Mouse (Mus musculus) small intestine, adult 2 months (tissue): ENCODE measurements around the gene Hoxc5. TPM values are rescaled to one million over a fixed set of nuclear protein-coding genes. Genes with fewer than 3 reads are reported as not detected.

Source experiments
- H3K27ac ChIP-seq: fragments of 200-500 bp; 2 replicates; pipeline ENCODE4 v1.5.1; 2012; ENCODE audit warnings: low read depth, low read length, control low read depth, inconsistent platforms; ENCODE audit not compliant: insufficient read depth
- H3K27me3 ChIP-seq: fragments of 200-500 bp; 2 replicates; pipeline ENCODE4 v1.6.1; 2012; ENCODE audit warnings: mild to moderate bottlenecking, moderate library complexity, low read length, inconsistent platforms; ENCODE audit not compliant: control insufficient read depth, insufficient read depth
- H3K36me3 ChIP-seq: fragments of 200-500 bp; 2 replicates; pipeline ENCODE4 v1.6.1; 2012; ENCODE audit warnings: mild to moderate bottlenecking, low read length, control low read depth, inconsistent platforms; ENCODE audit not compliant: control insufficient read depth, insufficient read depth
- H3K4me1 ChIP-seq: fragments of 200-500 bp; 2 replicates; pipeline ENCODE4 v1.6.1; 2012; ENCODE audit warnings: low read length, inconsistent platforms, mixed read lengths; ENCODE audit not compliant: control insufficient read depth, insufficient read depth, insufficient read length
- H3K4me3 ChIP-seq: fragments of 200-500 bp; 2 replicates; pipeline ENCODE4 v1.5.1; 2012; ENCODE audit warnings: low read depth, mild to moderate bottlenecking, control low read depth, inconsistent platforms, low read length, moderate library complexity
- CTCF ChIP-seq: fragments of 200-500 bp; IDR thresholded peaks from 2 replicates; pipeline ENCODE4 v1.5.1; 2012; ENCODE audit warnings: low read depth, mild to moderate bottlenecking, control low read depth, inconsistent platforms, low read length, moderate library complexity, mixed read lengths; ENCODE audit not compliant: insufficient replicate concordance, insufficient read length; ENCODE audit errors: extremely low read depth
- POLR2A ChIP-seq: fragments of 200-500 bp; IDR thresholded peaks from 2 replicates; pipeline ENCODE4 v1.6.1; 2012; ENCODE audit warnings: low read depth, mild to moderate bottlenecking, control low read depth, inconsistent platforms, low read length, moderate library complexity
- WGBS: fragments of 180-500 bp; shearing (Covaris S2); methylation state at CpG from one replicate; pipeline ENCODE4 v1.1.7; 2018; 5-methylcytosine and 5-hydroxymethylcytosine counted together
- polyA plus RNA-seq: library from polyadenylated mRNA; depleted of rRNA; stranded (reverse); fragments of >200 nt; gene quantifications from 2 replicates; pipeline ENCODE4 v1.2.3, GENCODE M21; 2012

Gene Hoxc5
- polyA plus RNA-seq, 1 experiment: 1.7 TPM

DNA sequence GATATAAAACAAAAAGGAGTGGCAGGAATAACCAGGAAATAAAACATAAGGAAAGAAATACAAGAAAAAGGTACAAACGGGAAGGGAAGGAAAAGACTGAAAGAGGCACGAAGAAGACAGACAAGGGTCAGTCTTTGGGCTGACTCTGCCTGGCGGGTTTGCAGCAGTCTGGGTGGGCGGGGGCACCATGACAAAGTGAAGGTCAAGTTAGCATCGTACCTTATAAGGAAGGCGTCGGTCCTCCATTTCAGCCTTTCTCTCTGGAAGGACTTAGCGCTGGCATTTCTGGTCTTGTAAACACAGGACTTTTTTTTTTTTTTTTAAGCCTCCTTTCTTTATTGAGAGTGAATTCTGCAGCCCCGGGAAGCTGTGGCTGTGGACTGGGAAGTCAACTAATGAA, 20.0 kb upstream of the Hoxc5 start:
- H3K27ac ChIP-seq: no peak overlapping the region
- H3K4me1 ChIP-seq: 0 out of 2 replicates have a peak, but pooled peaks cover 2% of the 10 kb centered on the region
- no peak for TF ChIP-seq POLR2A
- H3K4me3 ChIP-seq: no peak overlapping the region
- peaks cover 80% of the 10 kb centered on the region for H3K27me3 ChIP-seq
- 7% methylated on average over 9 of the region's 9 CpGs for WGBS
- no peaks in the 10 kb centered on the region for H3K36me3 ChIP-seq

DNA sequence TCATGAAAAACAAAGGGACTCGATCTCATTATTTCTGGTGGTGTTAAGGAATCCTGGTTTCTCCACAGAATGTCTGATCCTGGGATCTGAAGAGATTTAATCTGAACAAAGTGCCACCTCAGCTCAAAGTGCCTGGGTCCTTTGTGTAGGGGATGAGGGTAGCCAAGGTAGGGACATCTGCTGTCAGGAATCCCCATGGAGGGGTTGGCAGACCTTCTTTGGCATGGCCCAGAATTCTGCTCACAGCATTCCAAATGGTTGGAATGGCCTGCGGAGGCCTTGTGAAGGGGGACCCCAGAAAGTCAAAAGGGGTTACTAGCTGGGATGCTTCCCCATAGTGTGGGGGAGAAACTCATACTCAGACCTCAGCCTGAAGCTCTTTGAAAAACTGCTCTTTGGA, 18.4 kb upstream of the Hoxc5 start:
- 27% methylated on average over 2 of the region's 2 CpGs for WGBS
- TF ChIP-seq CTCF: no peak
- no peak for TF ChIP-seq POLR2A
- H3K4me1 ChIP-seq: no peaks in the 10 kb centered on the region
- no peak overlapping the region for H3K4me3 ChIP-seq
- H3K27me3 ChIP-seq: peaks cover 80% of the 10 kb centered on the region
- H3K27ac ChIP-seq: no peak overlapping the region
- no peaks in the 10 kb centered on the region for H3K36me3 ChIP-seq

DNA sequence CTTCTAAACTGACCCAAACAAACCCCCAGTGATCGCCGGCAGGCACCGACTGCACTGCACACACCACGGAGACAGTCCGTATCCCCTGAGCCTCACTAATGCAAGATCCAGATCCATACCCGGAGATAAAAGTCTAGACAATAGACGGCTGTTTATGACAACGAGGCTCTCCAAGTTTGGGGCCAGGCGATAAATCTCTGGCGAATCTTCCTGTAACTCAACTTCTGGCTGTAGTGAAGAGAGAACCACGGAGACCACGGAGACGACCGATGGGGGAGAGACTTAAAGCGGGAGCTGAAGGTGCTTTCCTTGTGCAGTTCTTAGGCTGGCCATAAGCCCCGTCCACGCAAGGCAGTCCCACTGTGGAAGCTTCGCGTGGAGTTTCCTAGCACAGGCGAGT, 17.5 kb upstream of the Hoxc5 start:
- TF ChIP-seq CTCF (no peak), POLR2A (no peak)
- Histone ChIP-seq H3K27me3 (peaks cover 88% of the 10 kb centered on the region), H3K4me1 (no peaks in the 10 kb centered on the region; the same call in 1 of the 2 replicates), H3K36me3 (no peaks in the 10 kb centered on the region), H3K27ac (no peak overlapping the region), H3K4me3 (no peak overlapping the region)
- WGBS: 4% methylated on average over 20 of the region's 20 CpGs

DNA sequence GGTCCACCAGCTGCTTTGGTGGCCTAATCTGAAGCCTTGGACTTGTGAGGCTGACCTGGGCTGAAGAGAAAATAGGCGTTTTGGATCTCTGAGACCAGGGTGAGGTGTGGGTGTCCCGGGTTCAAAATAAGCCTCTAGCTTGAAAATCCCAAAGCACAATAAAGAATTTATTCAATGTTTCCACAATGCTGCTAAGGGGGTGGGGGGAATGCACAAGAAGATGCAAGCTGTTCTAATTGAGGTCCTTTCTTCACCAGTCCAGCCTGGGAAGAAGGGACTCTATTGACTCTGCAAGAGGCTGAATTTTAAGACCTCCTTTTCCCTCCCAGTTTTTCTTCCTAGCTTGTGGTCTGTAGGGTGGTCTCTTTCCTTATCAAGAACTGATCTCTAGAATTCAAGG, 16.4 kb upstream of the Hoxc5 start:
- H3K27me3 ChIP-seq: peaks cover 90% of the 10 kb centered on the region

DNA sequence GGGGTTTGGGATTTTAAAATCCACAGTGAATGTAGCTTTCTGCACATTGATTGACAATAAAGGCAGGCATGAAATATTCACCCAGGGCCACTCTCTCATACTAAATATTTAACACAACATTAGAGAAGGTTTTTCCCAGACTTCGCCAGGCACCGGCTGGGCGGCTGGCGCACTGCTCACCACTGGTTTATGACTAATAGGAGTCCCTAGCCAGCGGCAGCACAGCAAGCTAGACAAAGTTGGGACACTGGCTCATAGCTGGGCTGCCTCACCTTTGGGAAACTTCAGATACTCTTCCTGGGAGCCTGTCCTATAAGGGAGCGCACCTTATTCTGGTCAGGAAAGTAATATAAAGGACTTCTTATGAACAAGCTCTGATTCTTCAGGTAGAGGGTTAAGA, 13.7 kb upstream of the Hoxc5 start:
- H3K36me3 ChIP-seq: no peaks in the 10 kb centered on the region
- TF ChIP-seq POLR2A (no peak), CTCF (no peak)
- H3K4me1 ChIP-seq: no peaks in the 10 kb centered on the region; the same call in 1 of the 2 replicates
- H3K27ac ChIP-seq: no peak overlapping the region
- 11% methylated on average over 6 of the region's 6 CpGs for WGBS
- no peak overlapping the region for H3K4me3 ChIP-seq
- peaks cover 93% of the 10 kb centered on the region for H3K27me3 ChIP-seq

More for the DNA sequence above, 16.4 kb upstream of the Hoxc5 start:
- Histone ChIP-seq H3K36me3 (no peaks in the 10 kb centered on the region), H3K27ac (no peak overlapping the region), H3K4me1 (no peaks in the 10 kb centered on the region; the same call in 1 of the 2 replicates), H3K4me3 (no peak overlapping the region)
- WGBS: 19% methylated on average over 2 of the region's 2 CpGs
- TF ChIP-seq POLR2A (no peak), CTCF (no peak)

DNA sequence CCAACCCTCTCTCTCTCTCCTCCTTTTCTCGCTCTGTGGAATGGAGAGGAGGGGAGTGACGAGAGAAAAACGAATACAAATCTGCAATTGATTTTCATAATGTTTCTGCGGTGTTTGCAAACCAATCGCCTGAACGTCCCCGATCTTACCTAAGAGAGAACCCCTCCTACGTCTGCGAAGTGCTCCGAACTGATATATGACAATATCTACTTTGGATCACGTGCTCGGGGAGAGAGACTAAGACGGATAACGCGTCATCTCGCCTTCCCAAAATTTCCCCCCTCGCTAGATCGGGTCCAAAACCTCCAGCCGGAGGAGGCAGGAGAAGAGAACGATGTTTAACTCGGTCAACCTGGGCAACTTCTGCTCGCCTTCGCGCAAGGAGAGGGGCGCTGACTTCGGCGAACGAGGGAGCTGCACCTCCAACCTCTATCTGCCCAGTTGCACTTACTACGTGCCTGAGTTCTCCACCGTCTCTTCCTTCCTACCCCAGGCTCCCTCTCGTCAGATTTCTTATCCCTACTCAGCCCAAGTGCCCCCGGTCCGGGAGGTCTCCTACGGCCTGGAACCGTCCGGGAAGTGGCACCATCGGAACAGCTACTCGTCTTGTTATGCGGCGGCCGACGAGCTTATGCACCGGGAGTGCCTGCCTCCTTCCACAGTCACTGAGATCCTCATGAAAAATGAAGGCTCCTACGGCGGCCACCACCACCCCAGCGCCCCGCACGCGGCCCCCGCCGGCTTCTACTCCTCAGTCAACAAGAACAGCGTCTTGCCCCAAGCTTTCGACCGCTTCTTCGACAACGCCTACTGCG, 12.8 kb upstream of the Hoxc5 start, which contains the start of gene Hoxc11:
Hoxc11 (plus strand) TSS at position 236 of the 815 bp plus-strand sequence.
- H3K36me3 ChIP-seq: no peaks in the 10 kb centered on the region
- TF ChIP-seq POLR2A (no peak), CTCF (no peak)
- H3K27me3 ChIP-seq: peaks cover 84% of the 10 kb centered on the region
- 4% methylated on average over 57 of the region's 57 CpGs for WGBS
- H3K4me1 ChIP-seq: no peaks in the 10 kb centered on the region; the same call in 1 of the 2 replicates
- no peak within 1 kb of the TSS for H3K4me3 ChIP-seq
- no peak within 1 kb of the TSS for H3K27ac ChIP-seq

DNA sequence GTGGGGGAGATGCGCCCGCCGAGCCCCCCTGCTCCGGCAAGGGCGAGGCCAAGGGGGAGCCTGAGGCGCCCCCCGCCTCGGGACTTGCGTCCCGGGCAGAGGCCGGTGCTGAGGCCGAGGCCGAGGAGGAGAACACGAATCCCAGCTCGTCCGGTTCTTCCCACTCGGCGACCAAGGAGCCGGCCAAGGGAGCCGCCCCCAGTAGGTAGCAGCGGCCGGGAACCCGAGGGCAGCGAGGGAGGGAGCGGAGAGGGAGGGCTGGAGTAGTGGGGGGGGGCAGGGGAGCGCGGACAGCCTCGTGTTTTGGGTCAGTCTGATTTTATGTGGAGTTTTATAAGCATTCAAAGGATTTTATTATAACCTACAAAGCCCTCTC, 12.2 kb upstream of the Hoxc5 start:
- Histone ChIP-seq H3K27ac (no peak overlapping the region), H3K4me1 (no peaks in the 10 kb centered on the region; the same call in 1 of the 2 replicates), H3K36me3 (no peaks in the 10 kb centered on the region), H3K4me3 (no peak overlapping the region), H3K27me3 (peaks cover 84% of the 10 kb centered on the region)
- 2% methylated on average over 28 of the region's 28 CpGs for WGBS
- no peak for TF ChIP-seq CTCF
- no peak for TF ChIP-seq POLR2A
